Mouse (Mus musculus) spleen, postnatal 10 days (tissue): ENCODE data around the gene Vwa8.

ENCODE experiments used
- DNase-seq, 2 experiments: peaks; one replicate each; pipeline ENCODE4 v3.0.0; 2021 to 2022; ENCODE audit warnings: low spot score in 2 of 2

The Vwa8 gene

GRCm38 (mm10) chr14:79142342-79142741 is 293.5 kb downstream of the Vwa8 start:
- DNase-seq = no peak

GRCm38 (mm10) chr14:79143696-79144095 is 294.8 kb downstream of the Vwa8 start:
- no peak for DNase-seq

- no peak for DNase-seq
Observed at GRCm38 (mm10) chr14:79144278-79145224, 295.7 kb downstream of the Vwa8 start.

- DNase-seq = no peak
Observed at GRCm38 (mm10) chr14:79151711-79152110, 302.9 kb downstream of the Vwa8 start.

- DNase-seq = peak in 1 of 2 experiments; percentile 33
Observed at GRCm38 (mm10) chr14:79153896-79154295, 305.0 kb downstream of the Vwa8 start.

- no peak for DNase-seq
Observed at GRCm38 (mm10) chr14:79154961-79155360, 306.1 kb downstream of the Vwa8 start.

GRCm38 (mm10) chr14:79156526-79157411 is 307.9 kb downstream of the Vwa8 start:
- DNase-seq = no peak

- no peak for DNase-seq
Observed at GRCm38 (mm10) chr14:79157451-79158218, 308.8 kb downstream of the Vwa8 start.

GRCm38 (mm10) chr14:79158219-79158521 is 309.3 kb downstream of the Vwa8 start:
- no peak for DNase-seq

- DNase-seq = no peak
Observed at GRCm38 (mm10) chr14:79158673-79159200, 309.9 kb downstream of the Vwa8 start.

- no peak for DNase-seq
Observed at GRCm38 (mm10) chr14:79159451-79159850, 310.6 kb downstream of the Vwa8 start.

GRCm38 (mm10) chr14:79160486-79160885 is 311.6 kb downstream of the Vwa8 start:
- no peak for DNase-seq

- no peak for DNase-seq
Observed at GRCm38 (mm10) chr14:79160966-79161365, 312.1 kb downstream of the Vwa8 start.

- no peak for DNase-seq
Observed at GRCm38 (mm10) chr14:79161741-79162140, 312.9 kb downstream of the Vwa8 start.

- no peak for DNase-seq
Observed at GRCm38 (mm10) chr14:79162678-79163077, 313.8 kb downstream of the Vwa8 start.

GRCm38 (mm10) chr14:79164334-79164733 is 315.5 kb downstream of the Vwa8 start:
- DNase-seq = no peak

- DNase-seq = peak in 1 of 2 experiments; percentile 25
Observed at GRCm38 (mm10) chr14:79164925-79165324, 316.1 kb downstream of the Vwa8 start.

GRCm38 (mm10) chr14:79174526-79174925 is 325.7 kb downstream of the Vwa8 start:
- no peak for DNase-seq

GRCm38 (mm10) chr14:79177754-79178153 is 328.9 kb downstream of the Vwa8 start:
- no peak for DNase-seq

GRCm38 (mm10) chr14:79178247-79178646 is 329.4 kb downstream of the Vwa8 start:
- DNase-seq = no peak

GRCm38 (mm10) chr14:79180078-79180730 is 331.4 kb downstream of the Vwa8 start:
- DNase-seq = no peak
